Comparison of ENCODE assay signal across 14 mouse cellular contexts in genomic region chr17:75629857-75630256, GRCm38 (mm10).
DNase-seq lines count a peak whose midpoint lies in the region; ATAC-seq lines count a peak whose summit lies in the region.
"Had no signal": no experiment of that assay in that cellular context is flagged by ENCODE, and none has a peak within 500 bp of the region (broad histone marks: within the 10 kb centered on the region; RNA-seq: fewer than 3 reads in every experiment).

No protein-coding gene starts in this region.

- no peak overlapping the region for H3K27ac ChIP-seq in hindbrain, embryonic 15.5 days (replicated peaks)
- H3K27ac ChIP-seq in hindbrain, embryonic 11.5 days (ENCODE audit: low read depth, low read length): no peak overlapping the region
- no peak overlapping the region for H3K27ac ChIP-seq in midbrain, embryonic 16.5 days (ENCODE audit: low read length)
- no peak overlapping the region for H3K27ac ChIP-seq in midbrain, embryonic 13.5 days
- H3K27ac ChIP-seq: embryonic facial prominence, embryonic 12.5 days; heart, embryonic 13.5 days; limb, embryonic 13.5 days had no signal

- peak; percentile 15 to 20 for DNase-seq in cerebellum, postnatal 10 days
- DNase-seq in cerebellum, adult 11 months: no peak
- DNase-seq in hindbrain, embryonic 11.5 days (ENCODE audit: low spot score): no peak
- peak; percentile 44 for DNase-seq in retina, embryonic 14.5 days (ENCODE audit: low spot score)
- no peak for DNase-seq in thymus, postnatal 10 days (ENCODE audit: low spot score in 2 of 2)
- DNase-seq: cerebellum, adult 8-10 months; thymus, postnatal 14 days had no signal

- no peak overlapping the region for H3K4me3 ChIP-seq in hindbrain, embryonic 15.5 days
- no peak overlapping the region for H3K4me3 ChIP-seq in hindbrain, embryonic 11.5 days (ENCODE audit: low read depth, low read length)
- no peak overlapping the region for H3K4me3 ChIP-seq in midbrain, embryonic 16.5 days (ENCODE audit: low read depth, low read length)
- H3K4me3 ChIP-seq in midbrain, embryonic 13.5 days (replicated peaks): no peak overlapping the region
- H3K4me3 ChIP-seq: embryonic facial prominence, embryonic 12.5 days; heart, embryonic 13.5 days; limb, embryonic 13.5 days had no signal

- peak; percentile 76; the same call in 1 of the 2 replicates for ATAC-seq in hindbrain, embryonic 15.5 days (ENCODE audit: low FRiP score, low read depth)
- no peak for ATAC-seq in hindbrain, embryonic 11.5 days (ENCODE audit: low FRiP score)
- peak; percentile 80 for ATAC-seq in midbrain, embryonic 16.5 days
- no peak for ATAC-seq in midbrain, embryonic 13.5 days
- ATAC-seq: lung, postnatal 0 days had no signal

- H3K27me3 ChIP-seq in hindbrain, embryonic 15.5 days: no peaks in the 10 kb centered on the region
- no peaks in the 10 kb centered on the region for H3K27me3 ChIP-seq in hindbrain, embryonic 11.5 days (ENCODE audit: control insufficient read depth, insufficient read depth, low read length)
- no peaks in the 10 kb centered on the region for H3K27me3 ChIP-seq in midbrain, embryonic 16.5 days (ENCODE audit: control insufficient read depth, insufficient read depth, low read depth, low read length)
- H3K27me3 ChIP-seq in midbrain, embryonic 13.5 days: no peaks in the 10 kb centered on the region
- H3K27me3 ChIP-seq: embryonic facial prominence, embryonic 12.5 days; heart, embryonic 13.5 days; limb, embryonic 13.5 days had no signal

- no peaks in the 10 kb centered on the region for H3K4me1 ChIP-seq in hindbrain, embryonic 15.5 days (replicated peaks)
- no peaks in the 10 kb centered on the region for H3K4me1 ChIP-seq in hindbrain, embryonic 11.5 days (replicated peaks; ENCODE audit: control insufficient read depth, insufficient read depth, low read length)
- no peaks in the 10 kb centered on the region for H3K4me1 ChIP-seq in midbrain, embryonic 16.5 days (ENCODE audit: control insufficient read depth, insufficient read depth, low read length)
- no peaks in the 10 kb centered on the region for H3K4me1 ChIP-seq in midbrain, embryonic 13.5 days (replicated peaks)
- H3K4me1 ChIP-seq: embryonic facial prominence, embryonic 12.5 days; heart, embryonic 13.5 days; limb, embryonic 13.5 days had no signal

- WGBS in hindbrain, embryonic 15.5 days: 65% methylated on average over 4 of the region's 4 CpGs
- 86% methylated on average over 4 of the region's 4 CpGs for WGBS in hindbrain, embryonic 11.5 days
- 63% methylated on average over 4 of the region's 4 CpGs for WGBS in midbrain, embryonic 16.5 days
- 81% methylated on average over 4 of the region's 4 CpGs for WGBS in midbrain, embryonic 13.5 days

- H3K36me3 ChIP-seq in hindbrain, embryonic 15.5 days: no peaks in the 10 kb centered on the region
- H3K36me3 ChIP-seq in hindbrain, embryonic 11.5 days (ENCODE audit: control insufficient read depth, insufficient read depth, low read length): no peaks in the 10 kb centered on the region
- no peaks in the 10 kb centered on the region for H3K36me3 ChIP-seq in midbrain, embryonic 16.5 days (ENCODE audit: control insufficient read depth, insufficient read depth, low read length)
- H3K36me3 ChIP-seq in midbrain, embryonic 13.5 days: no peaks in the 10 kb centered on the region
- H3K36me3 ChIP-seq: embryonic facial prominence, embryonic 12.5 days; heart, embryonic 13.5 days; limb, embryonic 13.5 days had no signal

- no peak overlapping the region for H3K9ac ChIP-seq in hindbrain, embryonic 15.5 days
- no peak overlapping the region for H3K9ac ChIP-seq in hindbrain, embryonic 11.5 days (ENCODE audit: low read depth, low read length)
- no peak overlapping the region for H3K9ac ChIP-seq in midbrain, embryonic 16.5 days (ENCODE audit: low read depth, low read length)
- no peak overlapping the region for H3K9ac ChIP-seq in midbrain, embryonic 13.5 days (replicated peaks)
- H3K9ac ChIP-seq: embryonic facial prominence, embryonic 12.5 days; heart, embryonic 13.5 days; limb, embryonic 13.5 days had no signal

- no peaks in the 10 kb centered on the region for H3K9me3 ChIP-seq in hindbrain, embryonic 15.5 days
- no peaks in the 10 kb centered on the region for H3K9me3 ChIP-seq in hindbrain, embryonic 11.5 days (ENCODE audit: control insufficient read depth, low read length)
- no peaks in the 10 kb centered on the region for H3K9me3 ChIP-seq in midbrain, embryonic 16.5 days (replicated peaks; ENCODE audit: control insufficient read depth, low read length, poor library complexity, severe bottlenecking)
- H3K9me3 ChIP-seq in midbrain, embryonic 13.5 days: no peaks in the 10 kb centered on the region
- H3K9me3 ChIP-seq: embryonic facial prominence, embryonic 12.5 days; heart, embryonic 13.5 days; limb, embryonic 13.5 days had no signal

- no peak overlapping the region for H3K4me2 ChIP-seq in hindbrain, embryonic 15.5 days
- H3K4me2 ChIP-seq in hindbrain, embryonic 11.5 days (replicated peaks; ENCODE audit: low read depth, low read length): no peak overlapping the region
- H3K4me2 ChIP-seq in midbrain, embryonic 16.5 days (ENCODE audit: low read length): no peak overlapping the region
- no peak overlapping the region for H3K4me2 ChIP-seq in midbrain, embryonic 13.5 days (replicated peaks)
- H3K4me2 ChIP-seq: embryonic facial prominence, embryonic 12.5 days; heart, embryonic 13.5 days; limb, embryonic 13.5 days had no signal

Comparison
In these comparisons a context has a peak if more than half of its experiments do, and no peak if none do; other contexts are left out.
1. DNase-seq: peak in cerebellum, postnatal 10 days (2 of 2) and retina, embryonic 14.5 days (single experiment); none in cerebellum, adult 11 months (single experiment), hindbrain, embryonic 11.5 days (single experiment) and thymus, postnatal 10 days (0 of 2).
2. ATAC-seq: peak in hindbrain, embryonic 15.5 days (single experiment) and midbrain, embryonic 16.5 days (single experiment); none in hindbrain, embryonic 11.5 days (single experiment) and midbrain, embryonic 13.5 days (single experiment).